Mouse (Mus musculus) neural tube, embryonic 11.5 days (tissue): Measurements from ENCODE around the gene Zfp784. TPM values are rescaled to one million over a fixed set of nuclear protein-coding genes. Genes with fewer than 3 reads are reported as not detected.

Source experiments
- ATAC-seq: fragments of 200-750 bp; cut with Nextera tagmentation; 2 replicates; pipeline ENCODE4 v1.8.0; 2017; ENCODE audit warnings: moderate number of reproducible peaks, mild to moderate bottlenecking, moderate TSS enrichment, moderate library complexity; ENCODE audit not compliant: insufficient read depth, low FRiP score, low TSS enrichment
- DNase-seq: peaks from one replicate; pipeline ENCODE4 v3.0.0-alpha.2; 2015; ENCODE audit warnings: low spot score
- H3K27ac ChIP-seq: fragments of 300-500 bp; sonication (generic); 2 replicates; pipeline ENCODE4 v1.5.1; 2014; ENCODE audit warnings: low read depth, mild to moderate bottlenecking, low read length
- H3K27me3 ChIP-seq: fragments of 300-500 bp; sonication (generic); 2 replicates; pipeline ENCODE4 v1.6.1; 2014; ENCODE audit warnings: mild to moderate bottlenecking, low read length, mixed read lengths; ENCODE audit not compliant: control insufficient read depth, insufficient read depth
- H3K36me3 ChIP-seq: fragments of 300-500 bp; sonication (generic); 2 replicates; pipeline ENCODE4 v1.6.1; 2014; ENCODE audit warnings: mild to moderate bottlenecking, low read length, moderate library complexity, mixed read lengths; ENCODE audit not compliant: control insufficient read depth, insufficient read depth
- H3K4me1 ChIP-seq: fragments of 300-500 bp; sonication (generic); 2 replicates; pipeline ENCODE4 v1.6.1; 2014; ENCODE audit warnings: low read length, mixed read lengths; ENCODE audit not compliant: control insufficient read depth, insufficient read depth
- H3K4me2 ChIP-seq: fragments of 300-500 bp; sonication (generic); 2 replicates; pipeline ENCODE4 v1.6.1; 2014; ENCODE audit warnings: low read depth, mild to moderate bottlenecking, moderate library complexity
- H3K4me3 ChIP-seq: fragments of 300-500 bp; sonication (generic); 2 replicates; pipeline ENCODE4 v1.5.1; 2014; ENCODE audit warnings: low read depth, low read length
- H3K9ac ChIP-seq: fragments of 300-500 bp; sonication (generic); 2 replicates; pipeline ENCODE4 v1.6.1; 2014; ENCODE audit warnings: mild to moderate bottlenecking, low read length
- H3K9me3 ChIP-seq: fragments of 300-500 bp; sonication (generic); 2 replicates; pipeline ENCODE4 v1.6.1; 2016; ENCODE audit warnings: low read length; ENCODE audit not compliant: control insufficient read depth
- WGBS: fragments of 180-500 bp; shearing (Covaris S2); extraction: QIAGEN DNeasy Blood & Tissue Kit; methylation state at CpG from one replicate; pipeline ENCODE4 v1.1.7; 2014; 5-methylcytosine and 5-hydroxymethylcytosine counted together
- polyA plus RNA-seq: library from polyadenylated mRNA; unstranded; fragments of >200 nt; fragmentation: Nextera tagmentation; extraction: Ambion mirVana; gene quantifications from 2 replicates; pipeline ENCODE4 v1.2.1, GENCODE M21; 2014

The Zfp784 gene
- polyA plus RNA-seq, 1 experiment from 2014 or later: 3.2 TPM

GRCm38 (mm10) chr7:5052931-5053343 is 14.7 kb upstream of the Zfp784 start:
- H3K4me3 ChIP-seq: peak overlapping the region; percentile 79
- H3K4me1 ChIP-seq: peaks cover 18% of the 10 kb centered on the region
- peaks cover 55% of the 10 kb centered on the region for H3K27me3 ChIP-seq
- H3K36me3 ChIP-seq: no peaks in the 10 kb centered on the region
- peak overlapping the region; percentile 90 for H3K4me2 ChIP-seq
- peak overlapping the region; percentile 24; the same call in 1 of the 2 replicates for H3K9ac ChIP-seq
- DNase-seq (peak; percentile 19), ATAC-seq (no peak)
- H3K27ac ChIP-seq: no peak overlapping the region
- no peaks in the 10 kb centered on the region for H3K9me3 ChIP-seq
- 4% methylated on average over 42 of the region's 45 CpGs for WGBS

GRCm38 (mm10) chr7:5052438-5052837 is 14.2 kb upstream of the Zfp784 start:
- peaks cover 50% of the 10 kb centered on the region for H3K27me3 ChIP-seq
- peak overlapping the region; percentile 79 for H3K4me3 ChIP-seq
- DNase-seq: peak; percentile 21
- H3K9me3 ChIP-seq: no peaks in the 10 kb centered on the region
- H3K9ac ChIP-seq: no peak overlapping the region
- no peak overlapping the region for H3K27ac ChIP-seq
- peak overlapping the region; percentile 90 for H3K4me2 ChIP-seq
- H3K4me1 ChIP-seq: peaks cover 18% of the 10 kb centered on the region
- no peaks in the 10 kb centered on the region for H3K36me3 ChIP-seq
- ATAC-seq: no peak
- 2% methylated on average over 12 of the region's 12 CpGs for WGBS

- Histone ChIP-seq H3K9me3 (no peaks in the 10 kb centered on the region), H3K4me1 (peaks cover 13% of the 10 kb centered on the region), H3K27ac (peak within 1 kb of the TSS; percentile 67), H3K4me3 (peak within 1 kb of the TSS; percentile 79), H3K27me3 (peaks cover 41% of the 10 kb centered on the region), H3K36me3 (no peaks in the 10 kb centered on the region), H3K4me2 (peak within 1 kb of the TSS; percentile 90), H3K9ac (peak within 1 kb of the TSS; percentile 89)
- peak; percentile 84 for ATAC-seq
- DNase-seq: peak; percentile 87
- 1% methylated on average over 64 of the region's 65 CpGs for WGBS
Observed at GRCm38 (mm10) chr7:5051193-5052192, 13.2 kb upstream of the Zfp784 start, which contains the start of gene Zfp580. Gene Zfp580, plus strand, starts transcription at chr7:5051538.

- Histone ChIP-seq H3K9me3 (no peaks in the 10 kb centered on the region), H3K4me1 (no peaks in the 10 kb centered on the region; the same call in 1 of the 2 replicates), H3K9ac (no peak overlapping the region), H3K4me3 (no peak overlapping the region), H3K4me2 (no peak overlapping the region), H3K27ac (no peak overlapping the region), H3K36me3 (no peaks in the 10 kb centered on the region), H3K27me3 (no peaks in the 10 kb centered on the region)
- DNase-seq (no peak), ATAC-seq (no peak)
- WGBS: 40% methylated on average over 2 of the region's 2 CpGs
Observed at GRCm38 (mm10) chr7:5047313-5047712, 9.1 kb upstream of the Zfp784 start.

GRCm38 (mm10) chr7:5046112-5046511 is 7.9 kb upstream of the Zfp784 start:
- Histone ChIP-seq H3K4me3 (no peak overlapping the region), H3K27ac (no peak overlapping the region), H3K4me2 (no peak overlapping the region), H3K27me3 (no peaks in the 10 kb centered on the region), H3K4me1 (no peaks in the 10 kb centered on the region; the same call in 1 of the 2 replicates), H3K9me3 (no peaks in the 10 kb centered on the region), H3K36me3 (no peaks in the 10 kb centered on the region), H3K9ac (no peak overlapping the region)
- ATAC-seq (no peak), DNase-seq (no peak)
- 66% methylated on average over 2 of the region's 2 CpGs for WGBS

GRCm38 (mm10) chr7:5044981-5045380 is 6.7 kb upstream of the Zfp784 start:
- no peaks in the 10 kb centered on the region for H3K4me1 ChIP-seq
- no peak overlapping the region for H3K4me2 ChIP-seq
- DNase-seq (no peak), ATAC-seq (no peak)
- H3K27ac ChIP-seq: no peak overlapping the region
- 78% methylated on average over 2 of the region's 2 CpGs for WGBS
- H3K27me3 ChIP-seq: no peaks in the 10 kb centered on the region
- no peaks in the 10 kb centered on the region for H3K9me3 ChIP-seq
- no peak overlapping the region for H3K4me3 ChIP-seq
- H3K36me3 ChIP-seq: no peaks in the 10 kb centered on the region
- no peak overlapping the region for H3K9ac ChIP-seq

GRCm38 (mm10) chr7:5038940-5039339 is 694 bp upstream of the Zfp784 start:
- 46% methylated on average over 5 of the region's 5 CpGs for WGBS
- Histone ChIP-seq H3K4me1 (no peaks in the 10 kb centered on the region), H3K27ac (no peak overlapping the region), H3K9ac (peak overlapping the region; percentile 58), H3K36me3 (peaks cover 6% of the 10 kb centered on the region; the same call in 1 of the 2 replicates), H3K27me3 (no peaks in the 10 kb centered on the region), H3K4me2 (peak overlapping the region; percentile 38), H3K9me3 (no peaks in the 10 kb centered on the region), H3K4me3 (peak overlapping the region; percentile 43)
- no peak for ATAC-seq
- DNase-seq: no peak

- peaks cover 14% of the 10 kb centered on the region for H3K36me3 ChIP-seq
- peak overlapping the region; percentile 89 for H3K27ac ChIP-seq
- H3K9ac ChIP-seq: no peak overlapping the region
- DNase-seq (no peak), ATAC-seq (no peak)
- no peaks in the 10 kb centered on the region for H3K4me1 ChIP-seq
- no peaks in the 10 kb centered on the region for H3K27me3 ChIP-seq
- H3K9me3 ChIP-seq: no peaks in the 10 kb centered on the region
- peak overlapping the region; percentile 43 for H3K4me3 ChIP-seq
- WGBS: 88% methylated on average over 8 of the region's 8 CpGs
- no peak overlapping the region; the same call in 1 of the 2 replicates for H3K4me2 ChIP-seq
Observed at GRCm38 (mm10) chr7:5037467-5037866, 779 bp downstream of the Zfp784 start.
